Mouse (Mus musculus) spleen, adult 2 months (tissue): ENCODE measurements around the gene Clic1. TPM values are rescaled to one million over a fixed set of nuclear protein-coding genes. Genes with fewer than 3 reads are reported as not detected.
A peak's percentile ranks its signal among the peaks of the same experiment; 100 is the strongest.

Experiments
- DNase-seq, 2 experiments: peaks; one replicate each; pipeline versions ENCODE4 v3.0.0 to v3.0.0-alpha.2; 2012 to 2021; ENCODE audit warnings: low spot score in 2 of 2, low read depth in 1 of 2
- H3K27ac ChIP-seq: fragments of 200-500 bp; 2 replicates; pipeline ENCODE4 v1.5.1; 2012; ENCODE audit warnings: low read length, inconsistent platforms; ENCODE audit not compliant: insufficient read depth
- H3K27me3 ChIP-seq: fragments of 200-500 bp; 2 replicates; pipeline ENCODE4 v1.6.1; 2012; ENCODE audit warnings: mild to moderate bottlenecking, moderate library complexity, low read length, inconsistent platforms; ENCODE audit not compliant: control insufficient read depth, insufficient read depth
- H3K36me3 ChIP-seq: fragments of 200-500 bp; 2 replicates; pipeline ENCODE4 v1.6.1; 2012; ENCODE audit warnings: mild to moderate bottlenecking, low read length, inconsistent platforms; ENCODE audit not compliant: control insufficient read depth, insufficient read depth
- H3K4me1 ChIP-seq: fragments of 200-500 bp; 2 replicates; pipeline ENCODE4 v1.6.1; 2011; ENCODE audit warnings: inconsistent platforms; ENCODE audit not compliant: control insufficient read depth, insufficient read depth, insufficient read length
- H3K4me3 ChIP-seq: fragments of 200-500 bp; 2 replicates; pipeline ENCODE4 v1.5.1; 2011; ENCODE audit warnings: mild to moderate bottlenecking, inconsistent platforms; ENCODE audit not compliant: insufficient read depth, insufficient read length; ENCODE audit errors: extremely low read depth
- CTCF ChIP-seq: fragments of 200-500 bp; IDR thresholded peaks from 2 replicates; pipeline ENCODE4 v1.5.1; 2011; ENCODE audit warnings: mild to moderate bottlenecking, inconsistent platforms; ENCODE audit not compliant: insufficient read depth, insufficient read length, insufficient replicate concordance; ENCODE audit errors: extremely low read depth
- POLR2A ChIP-seq: fragments of 200-500 bp; IDR thresholded peaks from 2 replicates; pipeline ENCODE4 v1.6.1; 2011; ENCODE audit warnings: low read depth, low read length, inconsistent platforms
- WGBS: fragments of 180-500 bp; shearing (Covaris S2); methylation state at CpG from one replicate; pipeline ENCODE4 v1.1.7; 2018; 5-methylcytosine and 5-hydroxymethylcytosine counted together
- polyA plus RNA-seq: library from polyadenylated mRNA; depleted of rRNA; stranded (reverse); fragments of >200 nt; gene quantifications from 2 replicates; pipeline ENCODE4 v1.2.3, GENCODE M21; 2012

Clic1 gene
- polyA plus RNA-seq, 1 experiment, result 123 TPM

GRCm38 (mm10) chr17:35085208-35085865, 35.6 kb downstream of the Clic1 start, which contains the start of gene Ly6g6f:
Gene Ly6g6f, minus strand, starts transcription at chr17:35085610.
- DNase-seq, result no peak
- H3K27ac ChIP-seq, result no peak within 1 kb of the TSS
- H3K36me3 ChIP-seq, result no peaks in the 10 kb centered on the region
- no peak within 1 kb of the TSS for H3K4me3 ChIP-seq
- 80% methylated on average over 7 of the region's 7 CpGs for WGBS
- no peaks in the 10 kb centered on the region for H3K27me3 ChIP-seq
- H3K4me1 ChIP-seq, result peaks cover 3% of the 10 kb centered on the region; the same call in 1 of the 2 replicates
- TF ChIP-seq CTCF, result no peak
- TF ChIP-seq POLR2A, result no peak

- Histone ChIP-seq H3K27ac (no peak overlapping the region), H3K4me1 (peaks cover 5% of the 10 kb centered on the region; the same call in 1 of the 2 replicates), H3K27me3 (no peaks in the 10 kb centered on the region), H3K4me3 (no peak overlapping the region), H3K36me3 (peaks cover 7% of the 10 kb centered on the region)
- DNase-seq, result no peak
- TF ChIP-seq POLR2A (no peak), CTCF (no peak)
- 48% methylated on average over 2 of the region's 2 CpGs for WGBS
Observed at GRCm38 (mm10) chr17:35088151-35088550, 38.4 kb downstream of the Clic1 start.

- peak; percentile 88 to 91 for DNase-seq
- Histone ChIP-seq H3K36me3 (peaks cover 9% of the 10 kb centered on the region), H3K27me3 (no peaks in the 10 kb centered on the region), H3K4me3 (peak within 1 kb of the TSS; percentile 98), H3K27ac (peak within 1 kb of the TSS; percentile 99), H3K4me1 (peaks cover 5% of the 10 kb centered on the region; the same call in 1 of the 2 replicates)
- TF ChIP-seq CTCF, result 0 out of 2 replicates have a peak, but pooled peaks have one; percentile 0
- TF ChIP-seq POLR2A, result peak; percentile 72
- WGBS, result 2% methylated on average over 67 of the region's 67 CpGs
Observed at GRCm38 (mm10) chr17:35088825-35089644, 39.3 kb downstream of the Clic1 start, which contains the start of gene Abhd16a. Gene Abhd16a, plus strand, starts transcription at chr17:35089263.

GRCm38 (mm10) chr17:35090166-35090932, 40.6 kb downstream of the Clic1 start:
- H3K36me3 ChIP-seq, result peaks cover 14% of the 10 kb centered on the region
- H3K27me3 ChIP-seq, result no peaks in the 10 kb centered on the region
- 66% methylated on average over 8 of the region's 8 CpGs for WGBS
- H3K27ac ChIP-seq, result no peak overlapping the region
- peaks cover 5% of the 10 kb centered on the region; the same call in 1 of the 2 replicates for H3K4me1 ChIP-seq
- TF ChIP-seq CTCF (no peak), POLR2A (no peak)
- no peak overlapping the region for H3K4me3 ChIP-seq
- no peak for DNase-seq

GRCm38 (mm10) chr17:35092403-35093198, 42.8 kb downstream of the Clic1 start:
- WGBS, result 90% methylated on average over 14 of the region's 14 CpGs
- peaks cover 24% of the 10 kb centered on the region for H3K36me3 ChIP-seq
- no peaks in the 10 kb centered on the region for H3K27me3 ChIP-seq
- no peak for DNase-seq
- peaks cover 5% of the 10 kb centered on the region; the same call in 1 of the 2 replicates for H3K4me1 ChIP-seq
- no peak for TF ChIP-seq CTCF
- no peak for TF ChIP-seq POLR2A
- H3K4me3 ChIP-seq, result no peak overlapping the region
- no peak overlapping the region for H3K27ac ChIP-seq
